In the genomic region with DNA sequence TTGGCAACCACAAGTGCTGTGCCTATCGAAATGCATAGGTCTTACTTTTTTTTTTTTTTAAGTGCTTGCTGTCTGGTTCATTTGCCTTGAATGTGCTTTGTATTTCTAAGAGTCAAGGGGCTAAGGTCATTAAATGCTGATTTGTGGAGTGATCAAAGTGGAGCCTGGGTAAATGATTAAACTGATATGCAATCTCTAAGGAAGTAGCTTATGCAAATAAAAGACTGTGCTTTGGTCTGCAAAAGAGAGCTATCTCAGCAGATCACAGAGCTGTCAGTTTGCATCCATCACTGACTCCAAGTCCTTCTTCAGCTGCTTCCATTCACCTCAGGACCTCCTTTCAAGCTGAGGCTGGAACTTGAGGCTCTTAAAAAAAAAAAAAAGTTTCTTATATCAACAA, we compare ENCODE assay signal across 27 mouse cellular contexts. TPM values are rescaled to one million over a fixed set of nuclear protein-coding genes. Genes with fewer than 3 reads are reported as not detected.
DNase-seq lines count a peak whose midpoint lies in the region; ATAC-seq lines count a peak whose summit lies in the region.
"Had no signal": no experiment of that assay in that cellular context is flagged by ENCODE, and none has a peak within 500 bp of the region (broad histone marks: within the 10 kb centered on the region; RNA-seq: fewer than 3 reads in every experiment).

No protein-coding gene starts in this region.

- H3K4me2 ChIP-seq in kidney, embryonic 14.5 days (replicated peaks; ENCODE audit: low read depth, low read length): no peak overlapping the region
- H3K4me2 ChIP-seq in intestine, embryonic 14.5 days (ENCODE audit: low read length): no peak overlapping the region
- H3K4me2 ChIP-seq in kidney, embryonic 15.5 days: no peak overlapping the region
- no peak overlapping the region for H3K4me2 ChIP-seq in liver, embryonic 13.5 days
- H3K4me2 ChIP-seq: heart, embryonic 13.5 days; hindbrain, embryonic 12.5 days; limb, embryonic 12.5 days; midbrain, embryonic 12.5 days; neural tube, embryonic 15.5 days had no signal

- ATAC-seq in kidney, embryonic 14.5 days (ENCODE audit: low FRiP score, low TSS enrichment): peak; percentile 82
- ATAC-seq in intestine, embryonic 14.5 days (replicated peaks; ENCODE audit: low FRiP score, low TSS enrichment, low read depth): peak; percentile 55; the same call in 1 of the 2 replicates
- peak; percentile 83 for ATAC-seq in kidney, embryonic 15.5 days (replicated peaks; ENCODE audit: low FRiP score)
- ATAC-seq in liver, embryonic 13.5 days (ENCODE audit: low read depth): peak; percentile 34; the same call in 1 of the 2 replicates
- ATAC-seq: forebrain, embryonic 16.5 days had no signal

- DNase-seq in kidney, postnatal 25 days: no peak
- no peak for DNase-seq in intestine, embryonic 14.5 days (ENCODE audit: low spot score)
- DNase-seq in liver, embryonic 13.5 days: no peak
- DNase-seq in cerebellum, postnatal 25 days: no peak
- DNase-seq in right cerebral cortex, postnatal 10 days (ENCODE audit: low spot score in 2 of 2): no peak
- DNase-seq: adrenal gland, postnatal 36 days; cerebellum, adult 11 months; cerebellum, adult 9-11 months; gastrocnemius, postnatal 10 days; heart, adult 11 months; heart, postnatal 14 days; lung, adult 18-20 months; lung, postnatal 14 days; right cerebral cortex, postnatal 25 days had no signal

- no peak overlapping the region for H3K4me3 ChIP-seq in kidney, embryonic 14.5 days (ENCODE audit: low read length)
- no peak overlapping the region for H3K4me3 ChIP-seq in intestine, embryonic 14.5 days (ENCODE audit: low read depth, low read length)
- no peak overlapping the region for H3K4me3 ChIP-seq in kidney, embryonic 15.5 days (replicated peaks)
- no peak overlapping the region for H3K4me3 ChIP-seq in liver, embryonic 13.5 days (replicated peaks)
- H3K4me3 ChIP-seq: forebrain, embryonic 10.5 days; heart, embryonic 13.5 days; hindbrain, embryonic 12.5 days; limb, embryonic 12.5 days; midbrain, embryonic 12.5 days; neural tube, embryonic 15.5 days had no signal

- WGBS in kidney, embryonic 14.5 days: 26% methylated on average over 1 of the region's 1 CpGs
- WGBS in intestine, embryonic 14.5 days: 50% methylated on average over 1 of the region's 1 CpGs
- WGBS in kidney, embryonic 15.5 days: 44% methylated on average over 1 of the region's 1 CpGs
- WGBS in liver, embryonic 13.5 days (ENCODE audit: insufficient replicate concordance): 34% methylated on average over 1 of the region's 1 CpGs

- H3K27ac ChIP-seq in kidney, embryonic 14.5 days (ENCODE audit: low read depth, low read length): no peak overlapping the region
- no peak overlapping the region for H3K27ac ChIP-seq in intestine, embryonic 14.5 days (ENCODE audit: low read depth)
- no peak overlapping the region for H3K27ac ChIP-seq in kidney, embryonic 15.5 days
- H3K27ac ChIP-seq in liver, embryonic 13.5 days: no peak overlapping the region
- H3K27ac ChIP-seq: forebrain, embryonic 10.5 days; heart, embryonic 13.5 days; hindbrain, embryonic 12.5 days; limb, embryonic 12.5 days; midbrain, embryonic 12.5 days; neural tube, embryonic 15.5 days had no signal

- peaks cover 10% of the 10 kb centered on the region for H3K9me3 ChIP-seq in kidney, embryonic 14.5 days (ENCODE audit: control insufficient read depth, low read length)
- H3K9me3 ChIP-seq in intestine, embryonic 14.5 days (ENCODE audit: control insufficient read depth, low read length): peaks cover 5% of the 10 kb centered on the region; the same call in 1 of the 2 replicates
- peaks cover 7% of the 10 kb centered on the region for H3K9me3 ChIP-seq in kidney, embryonic 15.5 days (replicated peaks)
- no peaks in the 10 kb centered on the region for H3K9me3 ChIP-seq in liver, embryonic 13.5 days (replicated peaks)
- H3K9me3 ChIP-seq: midbrain, embryonic 12.5 days had no signal

- no peaks in the 10 kb centered on the region for H3K27me3 ChIP-seq in kidney, embryonic 14.5 days (ENCODE audit: control insufficient read depth, insufficient read depth, low read length)
- H3K27me3 ChIP-seq in intestine, embryonic 14.5 days (replicated peaks; ENCODE audit: control insufficient read depth, insufficient read depth, low read length): no peaks in the 10 kb centered on the region
- no peaks in the 10 kb centered on the region for H3K27me3 ChIP-seq in kidney, embryonic 15.5 days
- no peaks in the 10 kb centered on the region for H3K27me3 ChIP-seq in liver, embryonic 13.5 days
- H3K27me3 ChIP-seq: heart, embryonic 13.5 days; hindbrain, embryonic 12.5 days; limb, embryonic 12.5 days; midbrain, embryonic 12.5 days; neural tube, embryonic 15.5 days had no signal

- H3K36me3 ChIP-seq in kidney, embryonic 14.5 days (ENCODE audit: control insufficient read depth, insufficient read depth, low read length): no peaks in the 10 kb centered on the region
- no peaks in the 10 kb centered on the region for H3K36me3 ChIP-seq in intestine, embryonic 14.5 days (ENCODE audit: control insufficient read depth, insufficient read depth, low read length)
- no peaks in the 10 kb centered on the region for H3K36me3 ChIP-seq in kidney, embryonic 15.5 days
- no peaks in the 10 kb centered on the region for H3K36me3 ChIP-seq in liver, embryonic 13.5 days
- H3K36me3 ChIP-seq: forebrain, embryonic 10.5 days; heart, embryonic 13.5 days; hindbrain, embryonic 12.5 days; limb, embryonic 12.5 days; midbrain, embryonic 12.5 days; neural tube, embryonic 15.5 days had no signal

- H3K9ac ChIP-seq in kidney, embryonic 14.5 days (ENCODE audit: low read depth, low read length): no peak overlapping the region
- no peak overlapping the region for H3K9ac ChIP-seq in intestine, embryonic 14.5 days (ENCODE audit: low read length)
- H3K9ac ChIP-seq in kidney, embryonic 15.5 days: no peak overlapping the region
- H3K9ac ChIP-seq in liver, embryonic 13.5 days: no peak overlapping the region
- H3K9ac ChIP-seq: heart, embryonic 13.5 days; hindbrain, embryonic 12.5 days; limb, embryonic 12.5 days; midbrain, embryonic 12.5 days; neural tube, embryonic 15.5 days had no signal

- H3K4me1 ChIP-seq in kidney, embryonic 14.5 days (ENCODE audit: control insufficient read depth, insufficient read depth, low read length): no peaks in the 10 kb centered on the region
- no peaks in the 10 kb centered on the region for H3K4me1 ChIP-seq in intestine, embryonic 14.5 days (replicated peaks; ENCODE audit: control insufficient read depth, insufficient read depth, low read length)
- H3K4me1 ChIP-seq in kidney, embryonic 15.5 days: peaks cover 3% of the 10 kb centered on the region; the same call in 1 of the 2 replicates
- H3K4me1 ChIP-seq in liver, embryonic 13.5 days (replicated peaks): peaks cover 9% of the 10 kb centered on the region
- H3K4me1 ChIP-seq: forebrain, embryonic 10.5 days; heart, embryonic 13.5 days; hindbrain, embryonic 12.5 days; limb, embryonic 12.5 days; midbrain, embryonic 12.5 days; neural tube, embryonic 15.5 days had no signal

RNA-seq across cellular contexts. Expression of a gene that starts 35.1 kb away (rescaled TPM):
- not detected in 2 replicates for polyA plus RNA-seq in kidney, embryonic 14.5 days (2014; fragmentation: Nextera tagmentation; extraction: Ambion mirVana)
- not detected in 2 replicates for polyA plus RNA-seq in intestine, embryonic 14.5 days (2014; fragmentation: Nextera tagmentation; extraction: Ambion mirVana)
- not detected in 2 replicates for polyA plus RNA-seq in kidney, embryonic 15.5 days (2015; fragmentation: Nextera tagmentation; extraction: Ambion mirVana)
- polyA plus RNA-seq in liver, embryonic 13.5 days (2015; fragmentation: Nextera tagmentation; extraction: Ambion mirVana): not detected in 2 replicates
- polyA plus RNA-seq: cortical plate, adult 2 months; embryonic facial prominence, embryonic 11.5 days; forebrain, embryonic 16.5 days; heart, embryonic 13.5 days; hindbrain, embryonic 12.5 days; limb, embryonic 12.5 days; midbrain, embryonic 12.5 days; neural tube, embryonic 15.5 days; spleen, adult 2 months; urinary bladder, adult 2 months had no signal
